Mouse (Mus musculus): ENCODE measurements around the gene Rassf7.
"Not testable (repeated sequence)": the region's sequence is repeated elsewhere in the genome, so short reads cannot be mapped to it uniquely, and the experiment has no call there.

Gene Rassf7

DNA sequence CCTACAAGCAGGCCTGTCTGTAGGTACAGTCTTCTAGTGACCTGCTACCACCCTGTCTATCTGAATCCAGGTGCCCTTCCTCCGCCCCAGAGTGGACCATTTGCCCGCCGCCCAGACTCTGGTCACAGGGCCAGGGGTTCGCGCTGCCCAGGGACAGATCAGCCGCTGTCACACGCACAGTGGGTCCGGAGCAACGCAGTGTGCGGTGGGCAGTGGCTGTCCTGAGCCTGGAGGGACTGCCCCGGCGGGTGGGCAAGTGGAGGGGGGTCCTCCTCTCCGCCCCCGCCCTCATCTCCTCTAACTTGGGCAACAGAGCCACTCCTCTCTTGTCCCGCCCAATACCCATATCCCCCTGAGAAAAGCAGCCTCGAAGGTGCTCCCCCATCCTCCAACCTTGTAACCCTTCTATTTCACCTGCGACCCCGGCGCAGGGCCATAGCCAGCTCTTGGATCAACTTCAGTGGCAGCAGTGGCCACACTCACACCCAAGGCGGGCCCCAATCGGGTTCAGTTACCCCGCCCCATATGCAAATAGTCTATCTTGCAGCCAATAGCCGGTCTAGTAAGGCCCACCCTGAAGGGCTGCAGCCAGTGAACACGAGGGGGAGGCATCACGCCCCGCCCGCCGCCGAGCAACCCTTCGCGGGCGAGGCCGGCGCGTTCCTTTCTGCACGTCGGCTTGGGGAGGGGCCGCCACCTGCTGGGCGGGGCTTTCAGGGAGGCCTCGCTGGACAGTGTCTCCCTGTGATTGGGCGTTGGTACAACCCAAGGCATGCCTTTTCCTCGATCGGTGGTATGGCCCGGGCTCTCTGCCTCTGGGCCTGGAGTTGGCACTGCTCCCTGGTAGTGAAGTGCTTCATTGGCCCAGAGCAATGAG lies 5.8 kb downstream of the Rassf7 start:
- DNase-seq (ENCODE audit: low read depth in 2 of 2, low spot score in 2 of 2) = peak; percentile 65 to 73

GRCm38 (mm10) chr7:141222126-141222467 lies 6.4 kb downstream of the Rassf7 start:
- DNase-seq (ENCODE audit: low read depth in 2 of 2, low spot score in 2 of 2) = no peak

DNA sequence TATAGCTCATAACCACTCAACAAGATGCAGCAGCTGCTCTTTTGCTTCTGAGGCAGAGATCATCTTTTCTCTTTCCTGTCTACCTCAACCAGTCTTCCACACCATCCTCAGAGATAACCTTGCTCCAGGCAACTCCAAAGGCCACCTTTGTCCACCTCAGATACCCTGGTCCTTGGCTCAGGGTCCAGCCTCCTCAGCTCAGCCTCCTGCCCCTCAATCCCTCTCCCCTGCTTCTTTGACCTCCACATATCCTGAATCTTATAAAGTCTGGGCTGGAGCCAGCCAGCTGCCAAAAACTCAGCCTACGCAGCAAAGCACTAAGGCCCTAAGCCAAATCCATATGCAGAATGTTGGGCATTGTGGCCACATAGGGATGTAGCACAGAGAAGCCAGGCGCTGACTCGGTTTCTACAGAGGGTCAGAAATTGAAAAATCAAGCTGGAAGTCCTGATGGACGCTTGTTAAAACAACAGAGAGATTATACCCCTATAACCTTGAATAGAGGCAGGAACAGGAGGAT lies 7.1 kb downstream of the Rassf7 start:
- no peak for DNase-seq (ENCODE audit: low read depth in 2 of 2, low spot score in 2 of 2)

GRCm38 (mm10) chr7:141226535-141226934 lies 10.9 kb downstream of the Rassf7 start:
- no peak for DNase-seq (ENCODE audit: low read depth in 2 of 2, low spot score in 2 of 2)

DNA sequence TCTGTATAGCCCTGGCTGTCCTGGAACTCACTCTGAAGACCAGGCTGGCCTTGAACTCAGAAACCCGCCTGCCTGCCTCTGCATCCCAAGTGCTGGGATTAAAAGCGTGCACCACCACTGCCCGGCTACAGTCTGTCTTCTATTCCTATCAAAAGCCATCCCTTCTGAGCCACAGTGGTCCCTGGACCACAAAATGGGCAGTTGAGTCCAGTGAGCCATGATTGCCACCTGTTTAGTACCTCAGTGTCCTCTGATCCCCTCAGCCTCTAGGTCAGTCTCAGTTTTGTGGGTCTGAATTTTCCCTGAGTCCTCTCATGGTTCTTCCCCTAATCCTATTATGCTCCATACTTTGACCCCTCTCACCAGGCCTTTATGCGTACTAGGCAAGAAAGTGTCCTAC lies 12.1 kb downstream of the Rassf7 start:
- DNase-seq (ENCODE audit: low read depth in 2 of 2, low spot score in 2 of 2) = no peak

GRCm38 (mm10) chr7:141228279-141229067 lies 12.8 kb downstream of the Rassf7 start, which contains the start of gene Phrf1:
Gene Phrf1, plus strand, starts transcription at chr7:141228784.
- peak; percentile 90 to 93 for DNase-seq (ENCODE audit: low read depth in 2 of 2, low spot score in 2 of 2)

DNA sequence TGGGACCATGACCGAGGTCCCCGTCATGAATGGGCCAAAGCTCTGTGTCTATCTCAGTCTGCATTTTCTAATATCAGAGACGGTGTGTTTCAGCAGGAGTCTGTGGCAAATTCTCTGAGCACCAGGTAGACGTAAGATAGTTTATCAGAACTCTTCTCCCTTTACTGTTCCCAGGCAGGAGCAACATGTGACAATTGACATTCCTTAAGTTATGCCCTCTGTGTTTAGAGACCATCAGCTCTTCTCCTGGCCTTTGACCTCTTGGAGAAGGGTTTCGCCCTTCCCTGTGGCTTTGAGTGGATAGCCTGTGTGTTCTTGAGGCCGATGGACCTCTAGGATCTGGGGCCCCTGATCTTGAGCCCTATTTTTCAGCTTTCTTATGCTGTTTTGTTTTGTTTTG lies 14.0 kb downstream of the Rassf7 start:
- DNase-seq (ENCODE audit: low read depth in 2 of 2, low spot score in 2 of 2) = no peak

GRCm38 (mm10) chr7:141230570-141230969 lies 14.9 kb downstream of the Rassf7 start:
- DNase-seq (ENCODE audit: low read depth in 2 of 2, low spot score in 2 of 2) = no peak

GRCm38 (mm10) chr7:141231111-141231510 lies 15.5 kb downstream of the Rassf7 start:
- no peak for DNase-seq (ENCODE audit: low read depth in 2 of 2, low spot score in 2 of 2)

- no peak for DNase-seq (ENCODE audit: low read depth in 2 of 2, low spot score in 2 of 2)
Measured at GRCm38 (mm10) chr7:141231551-141231950, 15.9 kb downstream of the Rassf7 start.

DNA sequence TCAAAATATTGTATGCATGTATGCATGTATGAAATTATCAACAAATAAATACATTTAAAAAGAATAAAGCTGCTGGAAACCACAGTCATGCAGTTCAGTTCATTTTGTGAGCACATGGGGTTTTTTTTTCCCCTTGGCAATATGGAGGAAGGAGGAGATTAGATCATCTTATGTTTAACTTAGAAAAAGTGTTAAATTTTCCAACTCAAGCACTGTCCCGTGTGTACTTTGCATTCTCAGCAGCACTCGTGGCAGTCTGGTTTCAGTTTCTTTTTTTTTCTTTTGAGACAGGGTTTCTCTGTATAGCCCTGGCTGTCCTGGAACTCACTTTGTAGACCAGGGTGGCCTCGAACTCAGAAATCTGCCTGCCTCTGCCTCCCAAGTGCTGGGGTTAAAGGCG lies 34.8 kb downstream of the Rassf7 start:
- not testable (repeated sequence) for DNase-seq (ENCODE audit: low read depth in 2 of 2, low spot score in 2 of 2)

DNA sequence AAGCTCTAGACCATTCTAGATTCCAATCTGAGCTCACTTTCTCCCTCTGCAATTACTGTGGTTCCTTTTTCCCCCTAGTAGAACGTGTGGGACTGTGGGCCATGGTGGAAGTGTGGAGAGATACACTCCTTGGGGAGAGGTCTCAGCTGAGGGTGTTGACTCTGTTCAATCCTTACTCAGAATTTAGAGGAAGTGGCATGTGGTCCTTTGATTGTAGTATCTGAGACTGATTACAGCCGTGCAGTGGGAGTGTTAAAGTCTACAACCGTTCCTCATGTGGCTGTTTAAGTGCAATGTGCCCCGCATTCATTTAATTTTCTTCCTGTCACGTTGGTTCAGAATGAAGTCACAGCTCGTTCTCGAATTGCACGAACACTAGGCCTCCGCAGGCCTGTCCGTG lies 40.5 kb downstream of the Rassf7 start:
- no peak for DNase-seq (ENCODE audit: low read depth in 2 of 2, low spot score in 2 of 2)

GRCm38 (mm10) chr7:141261480-141261879 lies 45.8 kb downstream of the Rassf7 start:
- no peak for DNase-seq (ENCODE audit: low read depth in 2 of 2, low spot score in 2 of 2)

- DNase-seq (ENCODE audit: low read depth in 2 of 2, low spot score in 2 of 2) = no peak
Measured at GRCm38 (mm10) chr7:141263640-141264039, 48.0 kb downstream of the Rassf7 start.

DNA sequence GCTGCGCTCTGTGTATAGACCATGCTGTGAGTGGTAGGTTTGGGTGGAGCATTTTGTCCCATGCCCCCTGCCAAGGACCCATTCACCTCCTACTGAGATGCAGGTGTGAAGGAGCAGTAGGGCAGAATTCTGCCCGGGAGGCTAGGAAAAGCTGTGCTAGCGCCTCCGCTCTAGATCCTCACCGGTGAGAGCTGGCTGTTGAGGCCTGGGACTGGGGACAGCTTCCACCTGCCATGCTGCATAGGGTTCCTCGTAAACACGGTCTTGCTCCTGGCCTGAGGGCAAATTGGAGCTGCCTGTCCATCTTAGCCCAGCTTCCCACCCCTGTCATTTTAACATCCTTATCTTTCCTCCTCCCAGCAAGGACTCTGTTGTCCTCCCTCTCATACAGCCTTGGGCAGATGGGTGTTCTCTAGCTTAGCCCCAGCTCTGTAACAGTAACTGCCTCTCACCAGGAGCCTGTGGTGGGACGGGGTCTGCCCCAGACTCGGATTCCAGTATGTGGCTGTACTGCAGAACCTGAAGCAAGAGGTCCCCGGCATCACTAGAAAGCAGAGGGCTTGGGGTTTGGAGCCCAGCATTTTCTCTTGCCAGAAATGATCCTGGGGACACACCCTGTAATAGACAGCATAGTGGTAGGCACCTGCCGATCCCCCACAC lies 48.5 kb downstream of the Rassf7 start:
- no peak for DNase-seq (ENCODE audit: low read depth in 2 of 2, low spot score in 2 of 2)

DNA sequence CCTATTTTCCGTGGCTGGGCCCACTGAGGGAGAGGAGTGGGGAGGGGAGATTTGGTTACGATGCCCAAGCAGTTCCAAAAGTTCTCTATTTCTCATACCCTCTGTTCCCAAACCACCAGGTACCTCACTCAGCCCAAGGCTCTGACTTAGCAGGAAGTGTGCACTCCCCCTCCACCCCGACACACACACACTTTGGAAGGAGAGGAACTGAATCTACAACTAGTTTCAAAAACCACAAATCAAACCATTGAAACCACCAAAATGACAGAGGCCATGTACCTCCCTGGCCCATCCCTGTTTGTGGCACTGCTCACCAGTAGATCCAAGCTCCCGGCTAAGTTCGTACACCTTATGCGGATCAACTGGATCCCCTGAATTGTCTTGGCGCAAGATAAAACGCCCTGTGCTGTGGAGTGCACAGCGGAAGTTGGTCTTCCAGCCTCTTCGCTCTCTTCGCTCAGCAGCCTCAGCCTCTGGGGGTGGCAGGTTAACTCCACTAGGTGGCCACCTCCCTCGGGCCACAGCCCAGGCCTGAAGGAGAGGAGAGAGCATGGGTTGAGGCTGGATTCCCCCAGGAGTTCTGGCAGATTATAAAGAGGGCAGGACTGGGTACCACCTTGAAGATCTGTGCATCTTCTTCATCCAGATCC lies 49.2 kb downstream of the Rassf7 start:
- DNase-seq (ENCODE audit: low read depth in 2 of 2, low spot score in 2 of 2) = peak; percentile 55 to 67

DNA sequence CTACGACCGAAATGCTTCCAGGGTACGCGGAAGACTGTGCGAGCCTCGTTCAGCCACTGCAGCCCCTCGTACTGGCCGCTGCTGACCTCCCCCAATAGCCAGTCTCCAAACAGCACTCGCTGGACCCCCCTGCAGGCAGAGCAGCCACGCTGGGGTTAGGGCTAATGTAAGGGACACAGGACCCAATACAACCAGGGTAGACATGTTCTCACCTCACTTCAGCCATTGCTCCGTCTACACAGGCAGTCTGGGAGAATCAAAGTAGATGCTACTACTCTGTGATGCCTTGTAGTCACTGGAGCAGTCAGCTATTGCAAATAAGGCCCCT lies 49.7 kb downstream of the Rassf7 start:
- DNase-seq (ENCODE audit: low read depth in 2 of 2, low spot score in 2 of 2) = peak in 1 of 2 experiments; percentile 19

DNA sequence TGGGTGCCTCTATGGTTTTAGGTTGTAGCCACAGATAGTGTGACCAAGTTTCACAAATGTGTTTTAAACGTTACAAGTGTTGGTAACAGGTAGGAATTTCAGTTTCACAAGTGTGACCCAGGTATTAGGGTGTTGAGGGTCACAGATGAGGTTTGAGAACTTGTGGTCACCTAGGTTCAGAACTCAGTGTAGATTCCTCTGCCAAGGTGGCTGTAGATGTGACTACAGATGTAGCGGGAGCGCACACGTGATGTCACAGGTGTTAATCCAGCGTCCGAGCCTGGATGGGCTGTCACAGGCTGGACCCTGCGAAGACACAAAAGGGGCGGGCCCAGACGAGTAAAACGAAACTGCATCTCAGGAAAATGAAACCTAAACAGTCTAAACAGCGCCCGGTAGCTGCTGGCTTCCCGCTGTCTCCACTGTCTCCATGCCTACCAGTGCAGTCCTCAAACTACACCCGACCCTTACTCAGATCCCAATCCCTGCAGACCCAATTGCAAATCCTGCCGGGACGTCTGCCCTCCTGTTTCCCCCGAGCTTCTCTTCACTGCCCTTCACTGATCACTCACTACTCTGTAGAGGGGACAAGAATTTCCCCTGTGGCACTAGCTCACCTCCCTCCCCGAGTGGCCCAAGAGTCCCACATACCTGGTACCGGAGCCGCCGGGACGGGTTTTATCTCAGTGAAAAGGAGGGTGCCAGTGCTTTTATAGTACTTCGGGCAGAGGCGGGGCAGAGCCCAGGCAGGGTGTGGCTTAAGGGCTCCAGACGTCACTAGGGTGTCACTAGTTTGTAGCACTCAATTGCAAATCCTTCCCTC lies 50.3 kb downstream of the Rassf7 start, which contains the start of gene Irf7:
TSS of gene Irf7 (minus strand) at position 743 of the 823 bp plus-strand sequence.
- DNase-seq (ENCODE audit: low read depth in 2 of 2, low spot score in 2 of 2) = peak; percentile 82 to 88
